Mouse (Mus musculus): ENCODE data around the gene Aff4.

DNA sequence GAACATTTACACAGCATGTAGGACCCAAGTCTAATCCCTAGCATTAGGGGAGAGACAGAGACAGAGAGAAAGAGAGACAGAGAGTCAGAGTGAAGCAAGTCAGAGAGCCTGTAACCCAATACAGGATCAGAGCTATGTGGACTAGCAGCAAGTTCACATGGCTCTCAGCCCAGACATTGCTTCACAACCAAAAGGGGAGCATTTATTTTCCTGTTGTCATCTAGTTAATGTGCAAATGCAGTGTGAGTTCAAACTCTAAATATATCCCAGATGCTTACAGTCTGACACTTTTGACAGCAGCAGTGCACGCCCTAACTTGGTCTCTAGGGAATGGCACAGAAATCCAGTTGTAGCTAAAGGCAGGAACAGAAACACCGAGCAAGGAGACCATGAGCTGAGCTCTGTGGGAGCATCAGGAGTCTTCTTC is 41.7 kb upstream of the Aff4 start:
- no peak for TF ChIP-seq POLR2A (IDR thresholded peaks at IDR 0.05; ENCODE audit: low read depth, low read length)
- TF ChIP-seq NELFE (IDR thresholded peaks at IDR 0.05; ENCODE audit: low read depth, low read length): no peak
- TF ChIP-seq USF2 (conservative IDR thresholded peaks at IDR 0.05; ENCODE audit: low read depth, low read length): no peak
- no peak for TF ChIP-seq EP300 (IDR thresholded peaks at IDR 0.05; ENCODE audit: low read length)
- TF ChIP-seq CTCF (conservative IDR thresholded peaks at IDR 0.05 in 1 of 2, IDR thresholded peaks at IDR 0.05 in 1 of 2; ENCODE audit: low read depth in 2 of 2, low read length in 2 of 2): no peak
- TF ChIP-seq MAX (IDR thresholded peaks at IDR 0.05; ENCODE audit: low read length): no peak
